Mouse (Mus musculus): Measurements from ENCODE around the gene Irf2. TPM values are rescaled to one million over a fixed set of nuclear protein-coding genes. Genes with fewer than 3 reads are reported as not detected.

The Irf2 gene
- polyA plus RNA-seq, 1 experiment: 9.7 TPM

- no peak for TF ChIP-seq CTCF (IDR thresholded peaks at IDR 0.05; ENCODE audit: borderline replicate concordance, extremely low read depth, insufficient read depth, insufficient read length)
- TF ChIP-seq POLR2A (IDR thresholded peaks at IDR 0.05; ENCODE audit: borderline replicate concordance, extremely low read depth, insufficient read depth, insufficient read length, poor library complexity, severe bottlenecking): no peak
- no peak for DNase-seq (ENCODE audit: low read depth)
These were observed 72.4 kb downstream of the Irf2 start for GRCm38 (mm10) chr8:46811944-46812343.

DNA sequence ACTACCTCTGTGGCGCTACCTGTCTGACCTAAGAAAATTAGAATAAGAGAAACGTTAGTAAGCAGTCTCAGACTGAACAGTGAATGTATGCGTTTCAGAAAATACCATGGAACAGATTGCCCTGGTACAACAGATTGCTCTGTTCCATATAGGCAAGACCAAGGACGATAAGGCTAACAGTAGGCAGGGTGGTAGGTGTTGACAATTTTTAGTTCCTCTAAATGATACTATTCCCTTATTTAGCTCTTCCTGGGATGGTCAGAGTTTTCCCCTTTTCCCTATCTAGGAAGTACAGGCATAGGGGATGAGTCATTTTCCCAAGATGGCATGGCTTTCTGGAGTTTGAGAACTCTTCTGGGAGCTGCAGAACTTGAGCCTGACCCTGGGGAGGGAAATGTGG, 73.4 kb downstream of the Irf2 start:
- no peak for DNase-seq (ENCODE audit: low read depth)
- TF ChIP-seq CTCF (IDR thresholded peaks at IDR 0.05; ENCODE audit: borderline replicate concordance, extremely low read depth, insufficient read depth, insufficient read length): no peak
- no peak for TF ChIP-seq POLR2A (IDR thresholded peaks at IDR 0.05; ENCODE audit: borderline replicate concordance, extremely low read depth, insufficient read depth, insufficient read length, poor library complexity, severe bottlenecking)

DNA sequence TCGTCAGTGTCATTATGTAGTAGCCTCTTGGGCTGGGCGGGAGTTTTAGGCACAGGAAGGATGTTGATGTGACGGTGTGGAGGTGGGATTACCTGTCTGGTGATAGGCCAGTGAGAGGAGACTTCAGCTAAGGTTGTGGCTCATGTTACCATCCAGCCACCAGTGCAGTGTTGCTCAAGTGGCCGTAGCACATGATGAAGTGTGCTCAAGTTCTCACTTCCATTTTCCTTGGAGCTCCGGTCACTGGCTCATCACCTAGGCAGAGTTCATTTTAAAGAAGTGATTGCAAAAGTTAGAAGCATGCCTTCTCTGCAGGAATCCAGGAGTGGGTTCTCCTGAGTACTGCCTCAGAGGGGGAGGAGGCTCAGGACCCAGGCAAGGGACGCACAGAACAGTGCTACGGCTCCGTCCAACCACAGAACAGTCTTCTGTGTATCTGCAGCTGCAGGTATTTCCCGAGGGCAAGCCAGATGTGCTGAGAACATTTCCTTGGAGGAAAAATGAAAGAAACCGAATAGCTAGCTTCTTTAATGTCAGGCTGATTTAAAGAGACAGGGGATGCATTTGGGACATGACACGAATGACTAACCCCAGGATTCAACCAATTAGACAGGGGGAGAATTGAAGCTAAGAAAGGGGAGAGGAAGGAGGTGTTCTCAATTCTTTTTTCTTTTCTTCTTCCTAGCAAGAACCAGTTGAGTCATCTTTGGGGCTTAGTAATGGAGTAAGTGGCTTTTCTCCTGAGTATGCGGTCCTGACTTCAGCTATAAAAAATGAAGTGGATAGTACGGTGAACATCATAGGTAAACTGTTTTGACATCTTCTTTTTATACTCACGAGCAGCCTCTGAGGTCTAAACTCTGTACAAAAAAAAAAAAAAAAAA, 78.8 kb downstream of the Irf2 start:
- no peak for DNase-seq (ENCODE audit: low read depth)
- TF ChIP-seq POLR2A (IDR thresholded peaks at IDR 0.05; ENCODE audit: borderline replicate concordance, extremely low read depth, insufficient read depth, insufficient read length, poor library complexity, severe bottlenecking) (no peak), CTCF (IDR thresholded peaks at IDR 0.05; ENCODE audit: borderline replicate concordance, extremely low read depth, insufficient read depth, insufficient read length) (no peak)

DNA sequence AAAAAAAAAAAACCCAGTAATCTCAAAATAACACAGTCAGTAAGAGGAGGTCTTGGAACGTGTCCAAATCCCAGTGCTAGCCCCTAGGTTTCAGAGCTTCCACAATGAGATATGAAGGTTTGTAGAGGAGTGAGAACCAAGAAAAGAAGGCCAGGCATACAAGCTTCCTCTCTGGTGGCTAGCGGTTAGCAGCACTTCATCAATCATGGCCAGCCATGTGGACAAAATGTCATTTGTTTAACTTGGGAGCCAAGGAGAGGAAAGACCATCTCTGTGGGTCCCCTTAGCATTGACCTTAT, 79.4 kb downstream of the Irf2 start:
- TF ChIP-seq CTCF (IDR thresholded peaks at IDR 0.05; ENCODE audit: borderline replicate concordance, extremely low read depth, insufficient read depth, insufficient read length) (no peak), POLR2A (IDR thresholded peaks at IDR 0.05; ENCODE audit: borderline replicate concordance, extremely low read depth, insufficient read depth, insufficient read length, poor library complexity, severe bottlenecking) (no peak)
- DNase-seq (ENCODE audit: low read depth): no peak

DNA sequence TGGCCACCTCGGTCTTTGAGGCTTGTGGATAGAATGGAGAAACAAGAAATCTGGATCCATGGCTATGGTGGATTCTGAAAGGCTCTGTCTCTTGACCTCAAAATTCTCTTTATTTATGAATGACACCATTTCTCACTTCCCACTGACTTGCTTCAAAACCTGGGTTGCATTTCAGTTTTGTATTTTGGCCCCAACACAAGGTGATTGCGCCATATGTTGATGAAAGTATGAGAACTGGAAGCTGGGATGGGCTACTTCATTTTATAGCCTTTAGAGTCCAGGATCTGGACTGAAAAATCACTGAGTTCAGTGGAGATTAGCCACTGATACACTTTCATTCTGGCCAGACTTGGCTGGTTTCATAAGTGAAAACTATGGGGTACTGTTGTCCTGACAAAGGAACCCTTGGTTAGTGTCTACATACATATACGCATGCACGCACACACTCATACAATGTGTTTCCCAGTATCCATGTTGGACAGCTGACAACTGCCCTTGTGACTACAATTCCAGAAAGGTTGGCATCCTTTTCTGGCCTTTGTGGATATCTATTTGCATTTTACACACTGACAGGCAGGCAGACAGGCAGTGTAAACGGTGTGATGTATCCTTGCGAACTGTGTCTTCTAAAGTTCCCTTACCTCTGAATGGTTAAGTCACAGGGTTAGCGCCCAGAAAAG, 89.3 kb downstream of the Irf2 start:
- no peak for TF ChIP-seq CTCF (IDR thresholded peaks at IDR 0.05; ENCODE audit: borderline replicate concordance, extremely low read depth, insufficient read depth, insufficient read length)
- TF ChIP-seq POLR2A (IDR thresholded peaks at IDR 0.05; ENCODE audit: borderline replicate concordance, extremely low read depth, insufficient read depth, insufficient read length, poor library complexity, severe bottlenecking): no peak
- DNase-seq (ENCODE audit: low read depth): peak; percentile 25

- no peak for DNase-seq (ENCODE audit: low read depth)
- TF ChIP-seq POLR2A (IDR thresholded peaks at IDR 0.05; ENCODE audit: borderline replicate concordance, extremely low read depth, insufficient read depth, insufficient read length, poor library complexity, severe bottlenecking) (no peak), CTCF (IDR thresholded peaks at IDR 0.05; ENCODE audit: borderline replicate concordance, extremely low read depth, insufficient read depth, insufficient read length) (no peak)
These were observed 90.0 kb downstream of the Irf2 start for GRCm38 (mm10) chr8:46829414-46830111.

- DNase-seq (ENCODE audit: low read depth): no peak
- TF ChIP-seq POLR2A (IDR thresholded peaks at IDR 0.05; ENCODE audit: borderline replicate concordance, extremely low read depth, insufficient read depth, insufficient read length, poor library complexity, severe bottlenecking): no peak
These were observed 90.8 kb downstream of the Irf2 start for GRCm38 (mm10) chr8:46830112-46830855.

GRCm38 (mm10) chr8:46831916-46832315, 92.4 kb downstream of the Irf2 start:
- DNase-seq (ENCODE audit: low read depth): no peak
- no peak for TF ChIP-seq CTCF (IDR thresholded peaks at IDR 0.05; ENCODE audit: borderline replicate concordance, extremely low read depth, insufficient read depth, insufficient read length)
- TF ChIP-seq POLR2A (IDR thresholded peaks at IDR 0.05; ENCODE audit: borderline replicate concordance, extremely low read depth, insufficient read depth, insufficient read length, poor library complexity, severe bottlenecking): no peak

DNA sequence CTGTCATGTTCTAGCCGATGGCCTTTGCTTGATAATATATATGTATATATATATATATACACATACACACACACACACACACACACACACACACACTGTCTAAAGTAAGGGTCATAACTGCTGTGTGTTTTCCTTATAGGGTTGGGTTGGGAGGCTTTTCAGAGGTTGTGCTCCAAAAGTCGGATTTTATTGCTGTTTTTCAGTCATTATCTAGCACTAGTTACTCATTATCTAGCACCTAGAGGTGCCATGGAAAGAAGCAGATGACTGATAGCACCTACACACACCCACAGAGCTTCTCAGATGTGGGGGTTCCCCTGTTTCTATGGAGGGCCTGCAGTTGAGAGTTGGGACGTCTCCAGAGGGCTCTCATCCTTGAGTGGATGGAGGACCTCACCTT, 92.9 kb downstream of the Irf2 start:
- TF ChIP-seq CTCF (IDR thresholded peaks at IDR 0.05; ENCODE audit: borderline replicate concordance, extremely low read depth, insufficient read depth, insufficient read length) (no peak), POLR2A (IDR thresholded peaks at IDR 0.05; ENCODE audit: borderline replicate concordance, extremely low read depth, insufficient read depth, insufficient read length, poor library complexity, severe bottlenecking) (no peak)
- no peak for DNase-seq (ENCODE audit: low read depth)

DNA sequence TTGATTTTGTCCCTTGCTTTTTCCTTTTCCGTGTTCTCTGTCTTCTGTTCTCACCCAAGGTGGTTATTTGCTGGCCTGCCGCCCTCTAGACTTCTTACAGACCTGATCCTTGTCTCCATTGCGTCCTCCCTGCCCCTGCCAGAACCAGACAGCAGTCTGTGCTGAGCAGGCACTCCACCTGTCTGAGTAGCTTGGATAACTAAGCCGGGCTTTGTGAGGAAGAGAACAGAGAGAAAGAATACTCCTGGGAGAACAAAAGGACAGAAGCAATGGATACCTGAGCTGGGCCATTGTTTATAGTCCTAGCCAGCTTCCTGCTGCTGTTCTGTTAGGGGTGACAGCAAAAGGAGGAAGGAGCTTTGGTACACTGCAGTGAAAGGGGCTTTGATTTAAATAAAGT, 94.2 kb downstream of the Irf2 start:
- DNase-seq (ENCODE audit: low read depth): no peak

DNA sequence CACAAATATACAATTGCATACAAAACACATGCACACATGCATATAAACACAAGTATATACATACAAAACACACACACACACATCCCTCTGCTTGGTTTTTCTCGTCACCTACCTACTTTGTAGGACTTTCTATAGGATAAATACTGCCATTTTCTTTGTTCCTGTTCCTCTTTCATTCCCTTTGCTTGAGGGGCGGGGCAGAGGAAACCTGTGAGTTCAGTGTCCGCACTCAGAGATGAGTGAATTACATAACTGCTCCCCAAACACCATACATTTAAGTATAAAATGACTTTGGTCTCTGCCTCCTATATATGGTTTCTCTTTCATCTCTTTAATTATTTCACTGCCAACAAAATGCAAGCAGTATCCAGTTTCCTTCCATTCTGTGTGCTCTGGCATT, 94.9 kb downstream of the Irf2 start:
- TF ChIP-seq POLR2A (IDR thresholded peaks at IDR 0.05; ENCODE audit: borderline replicate concordance, extremely low read depth, insufficient read depth, insufficient read length, poor library complexity, severe bottlenecking) (no peak), CTCF (IDR thresholded peaks at IDR 0.05; ENCODE audit: borderline replicate concordance, extremely low read depth, insufficient read depth, insufficient read length) (no peak)
- no peak for DNase-seq (ENCODE audit: low read depth)

More for the DNA sequence above, 94.2 kb downstream of the Irf2 start:
- TF ChIP-seq CTCF (IDR thresholded peaks at IDR 0.05; ENCODE audit: borderline replicate concordance, extremely low read depth, insufficient read depth, insufficient read length) (no peak), POLR2A (IDR thresholded peaks at IDR 0.05; ENCODE audit: borderline replicate concordance, extremely low read depth, insufficient read depth, insufficient read length, poor library complexity, severe bottlenecking) (no peak)

Data from brain, embryonic 14.5 days (tissue).